Mouse (Mus musculus) erythroblast, embryonic 14.5 days (primary cell): Measurements from ENCODE around the gene Ttc7. TPM values are rescaled to one million over a fixed set of nuclear protein-coding genes. Genes with fewer than 3 reads are reported as not detected.

ENCODE experiments used
- H3K27me3 ChIP-seq: 2 replicates; pipeline ENCODE4 v1.6.1; 2012; ENCODE audit warnings: inconsistent platforms; ENCODE audit not compliant: control insufficient read depth
- H3K36me3 ChIP-seq: 2 replicates; pipeline ENCODE4 v1.6.1; 2012; ENCODE audit warnings: mild to moderate bottlenecking, inconsistent platforms; ENCODE audit not compliant: control insufficient read depth
- H3K4me1 ChIP-seq: 2 replicates; pipeline ENCODE4 v1.6.1; 2012; ENCODE audit warnings: inconsistent platforms; ENCODE audit not compliant: control insufficient read depth
- H3K4me3 ChIP-seq: replicated peaks from 2 replicates; pipeline ENCODE3; 2012; ENCODE audit warnings: moderate library complexity, mild to moderate bottlenecking, inconsistent platforms
- H3K9me3 ChIP-seq: 2 replicates; pipeline ENCODE4 v1.6.1; 2012; ENCODE audit warnings: low read length, inconsistent platforms, mixed read lengths; ENCODE audit not compliant: control insufficient read depth
- GATA1 ChIP-seq: IDR thresholded peaks from 2 replicates; pipeline ENCODE4 v1.6.1; 2012; ENCODE audit warnings: low read length, inconsistent platforms, mixed read lengths
- TAL1 ChIP-seq: IDR thresholded peaks from 3 replicates; pipeline ENCODE4 v1.6.1; 2012; ENCODE audit warnings: low read length, inconsistent platforms, mixed read lengths
- polyA plus RNA-seq: library from polyadenylated mRNA; stranded (reverse); fragments of >175 nt; gene quantifications from 2 replicates; pipeline ENCODE4 v1.2.3, GENCODE M21; 2012

Gene Ttc7
- polyA plus RNA-seq, 1 experiment, result 2.6 TPM

GRCm38 (mm10) chr17:87365268-87365667 lies 82.6 kb downstream of the Ttc7 start:
- Histone ChIP-seq H3K27me3 (no peaks in the 10 kb centered on the region), H3K9me3 (no peaks in the 10 kb centered on the region), H3K4me1 (peaks cover 21% of the 10 kb centered on the region), H3K4me3 (no peak overlapping the region), H3K36me3 (peaks cover 78% of the 10 kb centered on the region)
- TF ChIP-seq TAL1 (no peak), GATA1 (no peak)

DNA sequence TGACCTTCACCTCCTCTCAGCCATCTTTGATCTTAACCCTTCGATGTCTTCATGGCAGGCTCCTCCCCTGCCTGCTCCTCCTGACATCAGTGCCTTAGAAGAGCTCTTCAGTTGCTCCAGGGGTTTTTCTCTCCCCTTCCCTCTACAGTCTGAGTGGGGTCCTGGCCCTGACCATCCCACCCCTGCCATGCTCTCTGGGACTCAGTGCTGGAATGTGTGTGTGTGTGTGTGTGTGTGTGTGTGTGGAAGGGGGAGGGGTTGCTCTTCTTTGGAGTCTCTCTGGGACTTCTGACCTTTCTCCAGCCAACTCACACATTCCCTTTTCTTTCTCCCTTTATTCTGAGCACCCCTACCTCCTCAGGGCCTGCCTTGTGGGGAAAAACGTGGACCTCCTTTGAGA lies 83.8 kb downstream of the Ttc7 start:
- no peaks in the 10 kb centered on the region for H3K9me3 ChIP-seq
- peaks cover 21% of the 10 kb centered on the region for H3K4me1 ChIP-seq
- no peak overlapping the region for H3K4me3 ChIP-seq
- TF ChIP-seq TAL1, result no peak
- TF ChIP-seq GATA1, result no peak
- H3K27me3 ChIP-seq, result no peaks in the 10 kb centered on the region
- H3K36me3 ChIP-seq, result peaks cover 77% of the 10 kb centered on the region

GRCm38 (mm10) chr17:87367228-87367627 lies 84.5 kb downstream of the Ttc7 start:
- H3K4me1 ChIP-seq, result peaks cover 21% of the 10 kb centered on the region
- no peaks in the 10 kb centered on the region for H3K27me3 ChIP-seq
- TF ChIP-seq TAL1 (no peak), GATA1 (no peak)
- H3K4me3 ChIP-seq, result no peak overlapping the region
- peaks cover 70% of the 10 kb centered on the region for H3K36me3 ChIP-seq
- no peaks in the 10 kb centered on the region for H3K9me3 ChIP-seq

DNA sequence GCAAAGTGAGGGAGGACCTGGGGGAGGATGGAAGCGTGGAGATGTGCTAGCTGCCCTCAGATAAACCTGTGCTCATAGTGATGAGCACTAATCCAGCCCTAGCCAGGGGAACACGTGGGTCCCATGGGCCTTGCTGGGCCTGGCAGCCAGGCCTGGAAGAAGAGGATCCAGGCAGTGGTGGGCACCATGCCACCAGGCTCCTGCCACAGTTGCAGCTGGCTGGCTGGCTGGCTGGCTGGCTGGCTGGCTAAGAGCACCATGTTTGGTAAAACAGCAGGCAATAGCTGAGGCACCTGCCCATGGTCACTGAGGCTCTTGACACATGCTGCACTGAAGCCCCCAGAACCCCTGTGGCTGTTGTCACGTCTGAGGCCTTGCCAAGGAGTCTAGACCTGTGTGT lies 85.0 kb downstream of the Ttc7 start:
- Histone ChIP-seq H3K4me3 (no peak overlapping the region), H3K27me3 (no peaks in the 10 kb centered on the region), H3K9me3 (no peaks in the 10 kb centered on the region), H3K4me1 (peaks cover 21% of the 10 kb centered on the region), H3K36me3 (peaks cover 66% of the 10 kb centered on the region)
- TF ChIP-seq GATA1 (no peak), TAL1 (no peak)

DNA sequence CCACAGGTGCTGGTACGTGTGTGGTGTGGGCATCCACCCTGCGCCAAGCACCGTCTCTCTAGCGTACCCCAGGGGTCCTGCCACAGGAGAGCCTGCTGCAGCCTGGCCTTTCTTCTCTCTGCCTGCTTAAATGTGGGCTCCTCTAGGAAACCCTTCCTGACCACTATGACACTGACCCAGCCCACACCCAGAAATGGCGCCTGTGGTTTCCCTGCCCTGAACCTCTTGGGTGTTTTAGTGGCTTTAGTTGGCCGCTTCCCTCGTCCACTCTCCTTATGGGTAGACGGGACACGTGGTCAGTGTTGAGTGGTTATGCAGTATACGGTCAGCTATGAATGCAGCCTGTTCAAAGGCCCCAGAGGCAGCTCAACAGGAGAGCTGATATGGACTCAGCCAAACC lies 85.8 kb downstream of the Ttc7 start:
- no peak overlapping the region for H3K4me3 ChIP-seq
- H3K4me1 ChIP-seq, result peaks cover 21% of the 10 kb centered on the region
- H3K9me3 ChIP-seq, result no peaks in the 10 kb centered on the region
- TF ChIP-seq TAL1 (no peak), GATA1 (no peak)
- peaks cover 58% of the 10 kb centered on the region for H3K36me3 ChIP-seq
- H3K27me3 ChIP-seq, result no peaks in the 10 kb centered on the region

DNA sequence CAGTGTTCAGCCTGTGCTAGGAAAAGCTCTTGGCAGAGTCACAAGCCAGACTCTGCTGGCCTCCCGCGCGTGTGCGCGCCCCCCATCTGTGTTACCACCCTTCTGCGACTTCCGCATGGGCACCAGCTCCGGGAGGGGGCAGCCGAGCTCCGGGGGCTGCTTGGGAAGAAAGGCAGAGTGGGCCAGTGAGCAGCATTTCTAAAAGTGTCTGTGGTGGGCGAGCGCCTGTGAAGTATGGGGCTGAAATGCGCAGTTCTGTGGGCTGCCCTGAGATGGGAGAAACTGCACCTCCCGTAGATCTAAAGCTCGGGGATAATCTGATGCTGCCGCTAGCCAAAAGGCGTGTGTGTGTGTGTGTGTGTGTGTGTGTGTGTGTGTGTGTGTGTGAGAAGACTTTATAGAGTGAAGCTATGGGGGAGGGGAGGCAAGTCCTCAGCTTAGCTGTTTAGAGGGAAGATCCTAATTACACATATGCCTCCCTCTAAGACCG lies 86.6 kb downstream of the Ttc7 start:
- H3K4me1 ChIP-seq, result peaks cover 18% of the 10 kb centered on the region
- no peaks in the 10 kb centered on the region for H3K27me3 ChIP-seq
- no peaks in the 10 kb centered on the region for H3K9me3 ChIP-seq
- H3K36me3 ChIP-seq, result peaks cover 49% of the 10 kb centered on the region
- TF ChIP-seq GATA1 (no peak), TAL1 (no peak)
- H3K4me3 ChIP-seq, result no peak overlapping the region

DNA sequence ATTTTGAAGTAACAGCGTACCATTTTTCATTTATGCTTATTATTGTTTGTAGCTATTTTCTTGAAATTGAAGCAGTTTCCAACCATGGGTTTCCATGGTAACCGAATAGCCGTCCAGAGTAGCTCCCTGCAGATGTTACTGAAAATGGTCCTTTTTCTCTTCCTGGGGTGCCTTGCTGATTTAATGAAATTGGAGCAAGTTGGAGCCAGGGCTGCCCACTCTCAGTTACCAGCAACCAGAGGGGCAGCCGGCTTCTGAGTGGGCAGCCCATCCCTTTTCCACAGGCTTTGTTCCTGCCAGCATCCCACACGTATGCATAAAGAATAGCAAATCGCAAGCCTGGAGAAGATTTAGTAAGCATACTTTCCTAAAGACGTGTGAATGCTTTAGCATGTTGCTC lies 89.5 kb downstream of the Ttc7 start:
- no peak for TF ChIP-seq TAL1
- no peak for TF ChIP-seq GATA1
- Histone ChIP-seq H3K4me3 (no peak overlapping the region), H3K4me1 (peaks cover 2% of the 10 kb centered on the region; the same call in 1 of the 2 replicates), H3K27me3 (no peaks in the 10 kb centered on the region), H3K9me3 (no peaks in the 10 kb centered on the region), H3K36me3 (peaks cover 34% of the 10 kb centered on the region)

- no peaks in the 10 kb centered on the region for H3K9me3 ChIP-seq
- peaks cover 2% of the 10 kb centered on the region; the same call in 1 of the 2 replicates for H3K4me1 ChIP-seq
- no peak overlapping the region for H3K4me3 ChIP-seq
- peaks cover 29% of the 10 kb centered on the region for H3K36me3 ChIP-seq
- no peaks in the 10 kb centered on the region for H3K27me3 ChIP-seq
- no peak for TF ChIP-seq GATA1
- no peak for TF ChIP-seq TAL1
These were observed 90.6 kb downstream of the Ttc7 start for GRCm38 (mm10) chr17:87373327-87373726.

DNA sequence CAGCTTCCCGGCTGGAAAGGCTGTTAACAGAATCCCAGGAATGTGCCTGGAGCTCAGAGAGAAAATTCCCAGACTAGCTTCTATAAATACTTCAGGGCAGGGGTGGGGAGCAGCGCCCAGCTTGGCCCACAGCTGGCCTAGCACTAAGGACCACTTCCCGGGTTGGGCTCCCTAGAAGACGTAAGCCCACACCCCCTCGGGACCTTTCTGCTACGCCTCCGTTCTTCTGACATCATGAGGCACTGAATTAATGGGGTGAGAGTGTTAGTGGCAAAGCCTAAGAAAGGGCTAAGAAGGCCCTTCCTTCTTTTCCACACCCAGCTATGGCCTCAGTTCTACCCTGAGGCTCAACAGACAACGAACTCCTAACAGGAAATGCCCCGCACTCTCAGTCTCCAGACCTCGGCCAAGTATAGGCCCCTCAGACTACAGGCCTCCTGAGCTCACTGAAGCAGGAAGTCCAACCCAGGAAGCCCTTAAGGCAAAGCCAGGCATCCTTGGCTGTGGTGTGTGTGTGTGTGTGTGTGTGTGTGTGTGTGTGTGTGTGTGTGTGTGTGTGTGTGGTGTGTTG lies 93.3 kb downstream of the Ttc7 start:
- H3K4me3 ChIP-seq, result no peak overlapping the region

More for the DNA sequence above, 93.3 kb downstream of the Ttc7 start:
- Histone ChIP-seq H3K36me3 (peaks cover 28% of the 10 kb centered on the region), H3K27me3 (no peaks in the 10 kb centered on the region), H3K9me3 (no peaks in the 10 kb centered on the region), H3K4me1 (peaks cover 5% of the 10 kb centered on the region)
- TF ChIP-seq GATA1 (no peak), TAL1 (no peak)
